Mouse (Mus musculus) bone marrow, adult 2 months (tissue): ENCODE results near the gene Chmp2b.

ENCODE experiments used
- CTCF ChIP-seq: fragments of 200-500 bp; IDR thresholded peaks from 2 replicates; pipeline ENCODE4 v1.5.1; 2011; ENCODE audit warnings: low read length, control low read depth; ENCODE audit not compliant: control insufficient read depth, insufficient read depth
- POLR2A ChIP-seq: fragments of 200-500 bp; IDR thresholded peaks from 2 replicates; pipeline ENCODE4 v1.6.1; 2011; ENCODE audit warnings: low read depth, mild to moderate bottlenecking, control low read depth, low read length, borderline replicate concordance; ENCODE audit not compliant: control insufficient read depth

DNA sequence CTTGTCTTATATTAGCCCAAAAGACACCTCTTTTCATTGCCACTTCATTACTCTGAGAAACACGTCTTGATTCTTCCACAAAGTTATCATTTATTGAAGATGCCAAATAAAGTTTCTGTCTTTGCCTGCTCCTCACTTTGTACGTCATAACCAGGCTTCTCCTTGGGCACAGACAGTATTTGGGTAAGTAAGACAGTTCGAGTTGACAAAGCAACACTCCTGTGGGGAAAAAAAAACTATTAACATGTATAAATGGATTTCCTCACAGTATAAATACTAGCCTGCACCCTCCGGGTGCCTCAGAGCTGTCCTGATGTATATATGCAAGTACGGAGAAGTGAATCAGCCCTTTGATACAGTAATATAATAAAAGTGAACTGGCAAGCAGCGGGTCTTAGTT, 42.3 kb downstream of the Chmp2b start, which contains the start of gene Pou1f1:
- TF ChIP-seq POLR2A (no peak), CTCF (no peak)
